Mouse (Mus musculus) frontal cortex, postnatal 36 days (tissue): ENCODE measurements around the gene Tsga13.
A peak's percentile ranks its signal among the peaks of the same experiment; 100 is the strongest.

Experiments
- DNase-seq, 2 experiments: peaks; one replicate each; pipeline ENCODE4 v3.0.0; 2022; ENCODE audit warnings: low spot score in 2 of 2

Gene Tsga13

DNA sequence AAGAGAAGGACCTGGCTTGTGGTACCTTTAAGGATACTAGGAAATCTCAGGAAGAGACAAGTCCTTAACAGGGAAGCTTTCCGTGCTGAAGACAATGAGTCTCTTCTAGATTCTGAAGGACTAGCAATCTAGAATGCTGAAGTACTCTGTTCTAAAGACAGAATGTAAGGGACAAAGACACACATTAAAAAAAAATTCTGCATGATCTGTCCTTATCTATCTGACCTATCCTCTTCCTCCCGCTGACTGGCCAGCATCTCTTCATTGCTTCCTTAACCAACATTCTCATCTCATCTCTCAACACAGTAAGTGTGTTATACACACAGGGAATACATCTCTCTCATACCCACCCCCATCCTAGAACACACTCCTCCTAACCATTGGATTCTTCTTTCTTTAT lies at the start of gene Tsga13:
Gene Tsga13, minus strand, starts transcription at position 101 of the 400 bp plus-strand sequence.
- DNase-seq, result no peak

- DNase-seq, result no peak
Measured at GRCm38 (mm10) chr6:30958736-30959540, 43.6 kb upstream of the Tsga13 start, which contains the start of gene Klf14. Klf14 (minus strand) TSS chr6:30959078.

DNA sequence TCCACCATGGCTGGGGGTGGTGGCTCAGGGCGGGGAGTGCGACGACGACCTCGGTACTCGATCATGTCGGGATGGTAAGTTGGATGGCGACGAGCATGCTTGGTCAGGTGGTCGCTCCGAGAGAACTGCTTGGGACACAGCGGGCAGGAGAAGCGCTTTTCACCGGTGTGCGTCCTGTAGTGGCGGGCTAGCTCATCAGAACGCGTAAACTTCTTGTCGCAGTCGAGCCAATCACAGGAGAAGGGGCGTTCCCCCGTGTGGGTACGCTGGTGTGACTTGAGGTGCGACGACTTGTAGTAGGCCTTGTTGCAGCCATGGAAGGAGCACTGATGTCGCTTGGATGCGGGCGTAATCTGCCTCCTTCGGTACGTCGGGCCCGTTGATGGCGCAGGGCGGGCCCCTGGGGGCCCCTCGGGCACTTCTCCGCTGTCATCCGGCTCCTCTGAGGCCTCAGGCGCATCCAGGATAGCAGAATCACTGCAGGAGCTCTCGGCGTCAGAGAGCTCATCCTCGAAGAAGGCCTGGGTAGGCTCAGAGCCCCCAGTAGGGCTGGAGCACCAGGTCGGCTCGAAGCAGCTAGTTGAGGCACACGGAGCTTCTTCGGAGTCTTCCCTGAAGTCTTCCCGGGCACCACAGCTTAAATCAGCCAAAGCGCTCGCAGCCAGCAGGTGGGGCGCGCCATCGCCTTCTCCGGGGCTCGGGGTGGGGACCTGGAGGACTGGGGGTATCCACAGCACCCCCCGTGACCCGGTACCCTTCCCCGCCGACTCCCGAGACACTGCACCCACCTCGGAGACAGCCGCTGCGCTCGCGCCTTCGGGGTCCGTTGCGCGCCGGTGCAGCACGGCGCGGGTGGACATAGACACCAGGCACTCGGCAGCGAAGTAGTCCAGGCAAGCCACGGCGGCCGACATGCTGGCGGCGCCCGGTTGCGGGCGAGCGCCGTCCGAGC lies 42.7 kb upstream of the Tsga13 start:
- DNase-seq, result peak; percentile 20 to 33

DNA sequence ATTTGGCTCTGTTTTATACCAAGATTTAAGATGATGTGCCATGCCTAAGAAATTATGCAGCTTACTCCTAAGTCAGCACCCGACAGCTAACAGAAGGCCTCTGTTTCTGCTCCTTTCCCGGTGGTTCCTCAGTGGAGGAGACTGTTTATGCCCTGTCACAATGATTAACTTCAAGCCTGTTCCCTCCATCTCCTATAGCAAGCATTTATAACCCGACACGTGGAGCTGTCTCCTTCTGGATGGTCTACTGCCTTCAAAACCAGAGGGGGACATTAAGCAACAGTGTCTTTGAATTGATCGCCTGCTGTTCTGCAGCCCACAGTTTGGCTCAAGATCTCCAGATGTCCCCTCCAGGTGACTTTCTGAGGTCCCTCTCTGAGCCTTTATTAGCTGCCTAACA lies 23.9 kb upstream of the Tsga13 start:
- DNase-seq, result no peak

DNA sequence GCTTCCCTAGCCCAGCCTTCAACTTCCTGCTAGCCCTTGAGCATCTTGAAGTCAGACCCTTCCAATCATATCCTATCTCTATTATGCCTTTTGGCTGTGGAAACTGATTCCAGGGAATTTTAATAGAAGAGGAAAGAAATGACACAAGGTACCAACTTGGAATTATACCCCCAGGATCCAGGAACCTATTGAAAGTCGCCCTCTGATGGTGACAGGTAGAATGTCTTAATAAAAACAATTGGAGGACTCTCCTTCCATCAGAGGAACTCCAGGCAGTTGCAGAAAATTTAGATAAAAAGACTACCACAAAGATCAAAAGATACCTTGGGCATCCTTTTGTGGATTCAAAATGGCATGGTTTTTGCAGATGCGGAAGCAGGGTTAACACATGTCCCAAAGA lies 7.4 kb upstream of the Tsga13 start:
- no peak for DNase-seq

DNA sequence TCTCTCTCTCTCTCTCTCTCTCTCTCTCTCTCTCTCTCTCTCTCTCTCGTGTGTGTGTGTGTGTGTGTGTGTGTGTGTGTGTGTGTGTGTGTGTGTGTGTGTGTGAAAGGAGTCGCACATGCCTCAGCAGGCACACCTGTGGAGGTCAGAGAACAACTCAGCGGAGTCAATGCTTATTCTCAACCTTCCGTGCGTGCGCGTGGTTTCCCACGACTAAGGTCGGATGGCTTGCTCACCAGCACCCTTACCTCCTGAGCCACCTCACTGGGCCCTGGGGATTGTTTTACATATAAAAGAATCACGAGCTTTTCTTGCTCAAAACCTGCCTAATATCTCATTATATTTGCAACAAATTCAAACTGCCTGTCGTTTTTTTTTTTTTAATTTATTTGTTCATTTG lies 6.5 kb upstream of the Tsga13 start:
- DNase-seq, result no peak

DNA sequence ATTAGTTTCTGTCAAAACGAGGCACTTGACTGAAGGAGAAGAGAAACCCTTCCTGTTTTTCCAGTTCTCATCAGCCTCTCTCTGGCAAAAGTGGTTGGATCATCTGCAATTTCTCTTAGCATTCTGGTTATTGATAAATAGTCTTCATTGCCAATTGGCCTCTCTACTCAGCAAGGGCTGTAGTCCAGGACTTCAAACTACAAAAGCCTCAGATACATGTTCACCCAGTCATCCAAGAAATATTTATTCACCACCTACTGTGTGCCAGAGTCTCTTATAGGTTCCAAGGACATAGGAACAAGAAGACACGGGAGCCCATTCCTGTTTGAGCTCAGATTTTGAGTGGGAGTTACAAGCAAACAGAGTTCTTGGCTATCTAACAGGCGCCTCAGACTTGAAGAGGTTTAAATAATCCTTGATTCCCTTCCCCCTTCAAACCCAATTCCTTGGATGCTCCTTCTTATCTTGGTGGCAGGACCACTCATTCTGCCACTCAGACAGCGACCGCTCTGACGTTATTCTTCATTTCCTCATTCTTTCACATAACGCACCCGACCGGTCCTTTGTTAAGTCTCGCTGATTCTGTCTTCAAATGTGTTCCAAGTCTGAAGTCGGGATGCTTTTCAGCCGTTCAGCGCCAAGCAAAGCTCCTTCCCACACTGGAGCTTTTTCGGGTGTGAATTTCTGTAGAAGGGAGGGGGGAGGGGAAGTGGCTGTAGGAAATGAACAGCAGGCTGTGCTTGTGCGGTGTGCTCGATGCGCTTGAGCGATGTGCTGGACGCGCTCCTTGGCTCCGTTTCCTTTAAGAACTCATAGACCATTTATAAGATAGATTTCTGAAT lies 5.7 kb upstream of the Tsga13 start:
- DNase-seq, result peak; percentile 48 to 55

DNA sequence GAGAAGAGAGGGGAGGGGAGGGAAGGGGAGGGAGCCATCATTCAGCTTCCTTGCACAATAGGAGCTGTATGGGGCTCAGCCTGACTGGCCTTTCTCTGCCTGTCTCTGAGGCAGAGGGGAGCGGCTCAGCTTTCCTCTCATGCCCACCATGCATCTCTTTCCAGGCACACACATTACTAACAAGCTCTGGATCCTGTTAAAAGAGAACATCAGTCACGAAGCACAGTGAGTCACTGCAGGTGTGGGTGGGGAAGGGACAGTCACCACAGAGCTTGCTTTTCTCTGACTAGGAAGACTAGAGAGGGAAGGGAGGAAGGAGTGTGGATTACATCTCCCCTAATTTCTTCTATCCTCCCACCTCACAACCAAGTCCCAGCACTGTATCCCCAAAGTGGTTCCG lies 7.4 kb downstream of the Tsga13 start:
- DNase-seq, result peak; percentile 68 to 77

DNA sequence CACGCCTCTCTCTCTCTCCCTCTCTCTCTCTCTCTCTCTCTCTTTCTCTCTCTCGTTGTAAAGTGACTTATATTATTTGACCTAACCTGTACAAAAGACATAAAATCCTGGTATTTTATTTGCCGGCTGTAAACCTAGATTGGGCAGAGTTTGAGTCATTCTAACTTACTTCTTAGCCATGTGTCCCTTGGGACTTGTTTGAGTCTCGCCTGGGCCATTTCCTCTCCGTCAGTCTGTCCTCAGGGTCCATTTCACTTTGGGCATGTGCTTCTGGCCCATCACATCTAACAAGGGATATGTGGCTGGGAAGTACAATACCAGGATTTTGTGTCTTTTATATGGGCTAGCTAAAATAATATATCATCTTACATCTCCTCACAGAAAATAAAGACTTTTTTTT lies 10.5 kb downstream of the Tsga13 start:
- DNase-seq, result no peak

- no peak for DNase-seq
Measured at GRCm38 (mm10) chr6:30904033-30904432, 11.3 kb downstream of the Tsga13 start.

- no peak for DNase-seq
Measured at GRCm38 (mm10) chr6:30897520-30897919, 17.9 kb downstream of the Tsga13 start.

DNA sequence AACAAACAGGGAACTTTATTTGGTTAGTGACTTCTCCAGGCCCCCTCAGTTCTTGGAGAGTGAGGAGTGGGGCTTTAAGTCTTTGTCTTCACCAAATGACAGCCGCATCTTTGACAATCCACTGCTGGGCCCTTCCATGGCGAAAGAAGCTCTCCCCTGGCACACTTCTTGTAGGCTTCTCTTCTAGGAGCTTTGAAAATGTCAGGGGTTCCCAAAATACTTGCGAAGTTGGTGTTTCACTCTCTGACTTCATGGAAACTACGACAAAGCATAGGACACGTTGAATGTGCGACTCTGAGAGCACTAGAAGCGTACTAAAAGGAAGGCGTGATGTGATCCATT lies 18.4 kb downstream of the Tsga13 start:
- no peak for DNase-seq

DNA sequence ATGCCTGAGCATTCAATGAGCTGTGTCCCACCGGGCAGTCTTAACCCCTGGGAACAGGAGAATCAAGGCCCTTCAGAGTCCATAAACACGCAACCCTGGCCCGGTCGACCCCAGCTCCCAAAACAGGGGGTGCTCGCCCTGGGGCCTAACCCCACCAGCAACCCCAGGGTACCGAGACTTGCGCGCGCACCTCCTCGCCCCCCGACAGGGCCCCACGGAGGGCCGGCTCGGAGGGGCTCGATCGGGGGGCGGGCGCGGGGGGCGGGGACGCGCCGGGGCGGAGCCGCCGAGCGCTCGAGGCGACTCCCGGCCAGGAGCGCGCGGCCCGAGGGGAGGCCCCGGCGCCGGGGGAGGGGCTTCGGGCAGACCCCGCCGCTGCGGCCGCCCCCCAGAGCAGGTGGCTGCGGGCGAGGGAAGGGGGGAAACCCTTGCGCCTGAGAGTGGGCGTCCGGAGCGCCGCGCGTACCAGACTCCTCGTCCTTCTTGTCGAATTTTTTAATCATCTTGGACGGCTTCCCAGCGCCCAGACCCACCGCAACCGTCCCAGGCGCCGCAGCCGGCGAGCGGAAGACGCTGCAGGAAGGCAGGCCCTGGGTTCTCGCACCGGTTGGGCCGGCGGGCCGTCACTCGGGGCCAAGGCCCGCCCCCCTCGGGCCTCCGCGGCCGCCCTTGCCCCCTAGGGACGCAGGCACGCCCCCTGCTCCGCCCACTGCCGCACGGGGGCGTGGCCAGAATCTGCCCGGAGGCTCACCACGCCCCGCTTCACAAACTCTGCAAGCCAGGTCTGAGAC lies 19.0 kb downstream of the Tsga13 start, which contains the start of gene Copg2:
Gene Copg2, minus strand, starts transcription at position 600 of the 791 bp plus-strand sequence.
- peak; percentile 94 to 95 for DNase-seq

DNA sequence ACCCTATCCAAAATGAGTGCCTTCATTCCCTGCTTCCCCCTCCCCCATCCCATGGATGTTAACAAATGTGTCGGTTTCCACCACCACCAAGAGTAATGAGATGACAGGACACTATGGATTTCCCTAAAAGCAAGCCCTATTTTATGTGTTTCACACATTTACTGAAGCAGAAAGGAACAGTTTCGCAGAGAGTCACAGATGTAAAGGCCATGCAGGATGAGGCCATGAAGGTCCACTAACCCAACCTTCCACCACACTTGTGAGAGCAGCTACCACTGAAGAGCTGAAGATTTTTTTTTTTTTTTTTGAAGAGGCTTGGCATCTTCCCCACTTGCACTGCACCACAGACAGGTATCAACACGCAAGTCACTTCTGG lies 19.6 kb downstream of the Tsga13 start:
- peak; percentile 9 to 19 for DNase-seq

GRCm38 (mm10) chr6:30893081-30893480 lies 22.3 kb downstream of the Tsga13 start:
- DNase-seq, result no peak

GRCm38 (mm10) chr6:30891761-30892160 lies 23.6 kb downstream of the Tsga13 start:
- DNase-seq, result no peak

DNA sequence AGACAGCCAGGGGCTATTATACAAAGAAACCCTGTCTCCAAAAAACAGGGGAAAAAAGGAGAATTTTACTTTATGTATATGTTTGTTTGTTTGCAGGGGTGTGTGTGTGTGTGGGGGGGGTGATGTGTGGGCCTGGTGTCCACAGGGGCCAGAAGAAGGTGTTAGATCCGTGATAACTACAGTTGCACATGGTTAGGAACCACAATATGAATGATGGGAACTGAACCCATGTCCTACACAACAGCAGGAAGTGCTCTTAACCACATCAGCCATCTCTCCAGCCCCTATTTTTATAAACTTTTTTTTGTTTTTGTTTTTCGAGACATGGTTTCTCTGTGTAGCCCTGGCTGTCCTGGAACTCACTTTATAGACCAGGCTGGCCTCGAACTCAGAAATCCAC lies 30.5 kb downstream of the Tsga13 start:
- no peak for DNase-seq

GRCm38 (mm10) chr6:30883491-30883890 lies 31.9 kb downstream of the Tsga13 start:
- DNase-seq, result no peak

GRCm38 (mm10) chr6:30876661-30877060 lies 38.7 kb downstream of the Tsga13 start:
- DNase-seq, result no peak

- DNase-seq, result no peak
Measured at GRCm38 (mm10) chr6:30866501-30866900, 48.9 kb downstream of the Tsga13 start.
